Mouse (Mus musculus): ENCODE data around the gene Cep170b. TPM values are rescaled to one million over a fixed set of nuclear protein-coding genes. Genes with fewer than 3 reads are reported as not detected.
A peak's percentile ranks its signal among the peaks of the same experiment; 100 is the strongest.

Cep170b gene
- polyA plus RNA-seq, 1 experiment from 2014 or later, result 19.8 TPM

DNA sequence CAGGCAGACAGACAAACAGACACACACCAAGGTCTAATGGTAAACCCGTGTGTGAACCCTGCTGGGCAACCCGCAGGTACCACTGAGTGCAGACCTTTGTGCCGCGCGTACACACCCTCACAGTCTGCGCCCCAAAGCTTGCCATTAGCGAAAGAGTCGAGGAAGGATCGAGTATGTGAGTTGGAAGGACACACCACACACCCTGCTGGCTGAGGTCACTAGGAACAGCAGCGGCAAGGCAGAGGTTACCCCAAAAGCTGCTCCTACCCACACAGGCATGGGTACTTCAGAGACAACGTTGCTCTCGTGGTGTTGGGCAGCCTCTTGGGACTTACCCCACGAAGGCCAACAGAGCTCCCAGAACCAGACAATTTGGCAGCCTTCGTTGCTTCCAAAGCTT is 52.1 kb downstream of the Cep170b start:
- Histone ChIP-seq H3K27ac (ENCODE audit: low read length) (no peak overlapping the region), H3K4me2 (ENCODE audit: low read depth, low read length) (no peak overlapping the region), H3K9me3 (replicated peaks; ENCODE audit: control insufficient read depth, low read length) (no peaks in the 10 kb centered on the region), H3K9ac (ENCODE audit: low read length) (no peak overlapping the region), H3K27me3 (ENCODE audit: control insufficient read depth, insufficient read depth, low read length) (no peaks in the 10 kb centered on the region), H3K36me3 (ENCODE audit: control insufficient read depth, insufficient read depth, low read length) (no peaks in the 10 kb centered on the region), H3K4me1 (ENCODE audit: control insufficient read depth, insufficient read depth, low read length) (no peaks in the 10 kb centered on the region), H3K4me3 (replicated peaks; ENCODE audit: low read length) (no peak overlapping the region)
- ATAC-seq (ENCODE audit: insufficient read depth, low FRiP score), result no peak
- 89% methylated on average over 14 of the region's 14 CpGs for WGBS

DNA sequence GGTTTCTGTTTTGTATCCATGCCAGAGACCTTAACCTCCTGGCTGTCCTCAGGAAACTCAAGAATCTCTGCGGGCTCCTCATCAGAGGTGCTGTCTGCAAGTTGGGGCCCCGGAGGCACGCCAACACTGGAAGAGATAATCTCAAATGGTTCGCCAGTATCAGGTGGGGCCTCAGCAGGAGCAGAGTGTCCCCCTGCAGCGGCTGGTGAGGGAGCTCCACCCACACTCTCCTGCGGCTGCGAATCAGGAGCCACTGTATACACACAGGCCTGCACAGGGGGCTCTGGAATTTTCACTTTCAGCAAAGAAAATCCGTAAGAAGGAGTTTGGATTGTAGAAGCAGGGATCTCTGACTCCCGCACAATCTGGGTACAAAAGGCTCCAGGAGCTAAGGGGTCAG is 53.1 kb downstream of the Cep170b start:
- H3K27me3 ChIP-seq (ENCODE audit: control insufficient read depth, insufficient read depth, low read length), result no peaks in the 10 kb centered on the region
- H3K9ac ChIP-seq (ENCODE audit: low read length), result no peak overlapping the region
- ATAC-seq (ENCODE audit: insufficient read depth, low FRiP score), result no peak
- no peaks in the 10 kb centered on the region for H3K4me1 ChIP-seq (ENCODE audit: control insufficient read depth, insufficient read depth, low read length)
- no peaks in the 10 kb centered on the region for H3K36me3 ChIP-seq (ENCODE audit: control insufficient read depth, insufficient read depth, low read length)
- 26% methylated on average over 9 of the region's 9 CpGs for WGBS
- H3K9me3 ChIP-seq (replicated peaks; ENCODE audit: control insufficient read depth, low read length), result no peaks in the 10 kb centered on the region
- H3K27ac ChIP-seq (ENCODE audit: low read length), result no peak overlapping the region
- no peak overlapping the region for H3K4me3 ChIP-seq (replicated peaks; ENCODE audit: low read length)
- H3K4me2 ChIP-seq (ENCODE audit: low read depth, low read length), result no peak overlapping the region

DNA sequence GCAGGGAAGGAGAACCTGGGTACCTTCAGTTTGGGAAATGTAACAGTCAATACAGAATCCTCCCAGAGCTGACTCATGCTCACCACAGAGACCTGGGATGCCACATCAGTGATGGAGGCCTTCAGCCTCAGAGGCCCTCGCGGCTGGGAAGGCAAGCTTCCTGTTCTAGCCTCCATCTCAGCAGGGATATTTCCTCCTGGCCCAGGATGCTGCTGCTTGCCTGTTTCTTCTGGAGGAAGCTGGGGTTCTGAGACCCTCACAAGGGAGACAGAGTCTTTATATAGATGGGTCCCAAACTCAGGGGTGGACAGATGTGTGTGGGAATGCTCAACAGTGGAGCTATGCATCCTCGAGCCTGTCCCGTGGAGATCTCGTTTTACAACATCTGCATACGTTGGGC is 53.8 kb downstream of the Cep170b start:
- no peak overlapping the region for H3K4me2 ChIP-seq (ENCODE audit: low read depth, low read length)
- H3K9me3 ChIP-seq (replicated peaks; ENCODE audit: control insufficient read depth, low read length), result no peaks in the 10 kb centered on the region
- WGBS, result 82% methylated on average over 6 of the region's 6 CpGs
- H3K27me3 ChIP-seq (ENCODE audit: control insufficient read depth, insufficient read depth, low read length), result no peaks in the 10 kb centered on the region
- no peaks in the 10 kb centered on the region for H3K36me3 ChIP-seq (ENCODE audit: control insufficient read depth, insufficient read depth, low read length)
- no peak overlapping the region for H3K4me3 ChIP-seq (replicated peaks; ENCODE audit: low read length)
- H3K27ac ChIP-seq (ENCODE audit: low read length), result no peak overlapping the region
- H3K4me1 ChIP-seq (ENCODE audit: control insufficient read depth, insufficient read depth, low read length), result no peaks in the 10 kb centered on the region
- no peak overlapping the region for H3K9ac ChIP-seq (ENCODE audit: low read length)
- ATAC-seq (ENCODE audit: insufficient read depth, low FRiP score), result no peak

DNA sequence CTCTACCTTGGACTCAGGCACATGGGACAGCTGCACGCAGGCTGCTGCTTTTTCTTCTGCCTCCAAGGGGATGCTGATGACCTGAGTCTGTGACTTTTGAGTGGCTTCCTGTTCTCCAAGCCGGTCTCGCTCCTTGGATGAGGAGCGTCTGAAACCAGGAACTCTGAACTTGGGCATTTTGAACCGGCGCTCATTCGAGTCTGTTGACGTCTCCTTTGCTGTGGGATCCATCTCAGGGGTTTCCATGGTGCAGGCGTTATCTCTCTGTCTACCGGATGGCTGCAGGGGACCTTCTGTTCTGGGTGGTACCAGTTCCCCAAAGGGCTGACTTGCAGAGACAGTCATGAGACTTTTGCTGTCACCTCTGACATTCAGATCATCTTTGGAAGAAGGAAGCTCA is 54.2 kb downstream of the Cep170b start:
- no peak for ATAC-seq (ENCODE audit: insufficient read depth, low FRiP score)
- Histone ChIP-seq H3K27me3 (ENCODE audit: control insufficient read depth, insufficient read depth, low read length) (no peaks in the 10 kb centered on the region), H3K4me3 (replicated peaks; ENCODE audit: low read length) (no peak overlapping the region), H3K4me2 (ENCODE audit: low read depth, low read length) (no peak overlapping the region), H3K27ac (ENCODE audit: low read length) (no peak overlapping the region), H3K4me1 (ENCODE audit: control insufficient read depth, insufficient read depth, low read length) (no peaks in the 10 kb centered on the region), H3K36me3 (ENCODE audit: control insufficient read depth, insufficient read depth, low read length) (no peaks in the 10 kb centered on the region), H3K9me3 (replicated peaks; ENCODE audit: control insufficient read depth, low read length) (no peaks in the 10 kb centered on the region), H3K9ac (ENCODE audit: low read length) (no peak overlapping the region)
- 87% methylated on average over 10 of the region's 10 CpGs for WGBS

DNA sequence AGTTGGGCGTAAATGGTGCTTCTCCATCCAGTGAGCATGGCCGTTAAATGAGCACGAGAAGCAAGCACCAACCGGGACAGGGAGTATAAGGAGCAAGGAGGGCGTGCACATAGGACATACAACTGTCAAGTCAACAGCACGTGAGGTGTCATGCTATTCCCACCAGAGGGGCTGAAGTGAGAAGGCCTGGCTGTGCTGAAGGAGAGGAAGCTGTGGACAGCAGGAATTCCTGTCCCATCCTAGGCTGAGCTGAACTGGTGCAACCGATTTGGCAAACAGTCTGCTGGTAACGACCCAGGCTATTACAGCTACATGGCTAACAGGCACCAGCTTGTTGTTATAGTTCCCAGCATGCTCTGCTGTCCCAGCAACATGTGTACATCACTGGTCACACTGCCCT is 70.8 kb downstream of the Cep170b start:
- Histone ChIP-seq H3K4me1 (ENCODE audit: control insufficient read depth, insufficient read depth, low read length) (peaks cover 31% of the 10 kb centered on the region), H3K9ac (ENCODE audit: low read length) (no peak overlapping the region), H3K36me3 (ENCODE audit: control insufficient read depth, insufficient read depth, low read length) (no peaks in the 10 kb centered on the region), H3K4me2 (ENCODE audit: low read depth, low read length) (no peak overlapping the region), H3K27ac (ENCODE audit: low read length) (no peak overlapping the region), H3K9me3 (replicated peaks; ENCODE audit: control insufficient read depth, low read length) (no peaks in the 10 kb centered on the region), H3K27me3 (ENCODE audit: control insufficient read depth, insufficient read depth, low read length) (no peaks in the 10 kb centered on the region), H3K4me3 (replicated peaks; ENCODE audit: low read length) (no peak overlapping the region)
- ATAC-seq (ENCODE audit: insufficient read depth, low FRiP score), result no peak
- WGBS, result 60% methylated on average over 8 of the region's 8 CpGs

DNA sequence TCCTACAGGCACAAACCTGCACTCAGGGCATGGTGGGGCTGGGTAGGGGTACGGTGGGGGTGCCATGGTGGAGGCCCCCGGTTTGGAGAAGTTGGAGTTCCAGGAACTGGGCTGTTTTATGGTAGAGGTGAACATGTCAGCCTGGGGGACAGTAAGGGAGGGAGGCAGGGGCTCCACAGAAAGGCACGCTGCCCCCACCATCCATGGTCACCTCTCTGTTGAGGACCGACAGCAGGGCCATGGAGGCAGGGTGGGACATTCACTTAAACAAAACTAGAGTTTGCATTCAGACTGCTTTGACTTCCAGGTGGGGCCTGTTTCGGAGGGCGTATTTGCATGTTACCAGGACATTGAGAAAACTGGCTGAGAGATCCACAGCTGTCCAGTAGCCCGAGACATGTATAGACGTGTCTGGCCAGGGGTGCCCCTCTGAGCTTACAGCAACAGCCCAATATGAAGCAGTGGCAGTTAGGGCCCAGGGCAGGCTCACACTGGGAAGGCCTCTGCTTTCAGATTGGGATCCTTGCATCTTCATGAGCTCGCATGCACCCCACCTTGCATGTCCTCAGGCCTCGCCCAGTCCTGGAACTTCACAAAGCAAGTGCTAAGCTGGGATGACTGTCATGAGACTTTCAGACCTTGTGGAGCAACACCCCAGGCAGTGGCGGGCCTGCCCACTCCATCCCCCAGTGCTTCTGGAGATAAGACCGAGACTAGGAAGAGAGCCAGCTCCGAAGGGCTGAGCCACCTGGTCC is 73.5 kb downstream of the Cep170b start:
- Histone ChIP-seq H3K4me1 (ENCODE audit: control insufficient read depth, insufficient read depth, low read length) (peaks cover 57% of the 10 kb centered on the region), H3K4me2 (ENCODE audit: low read depth, low read length) (peak overlapping the region; percentile 44), H3K27me3 (ENCODE audit: control insufficient read depth, insufficient read depth, low read length) (no peaks in the 10 kb centered on the region), H3K36me3 (ENCODE audit: control insufficient read depth, insufficient read depth, low read length) (no peaks in the 10 kb centered on the region), H3K9me3 (replicated peaks; ENCODE audit: control insufficient read depth, low read length) (no peaks in the 10 kb centered on the region), H3K4me3 (replicated peaks; ENCODE audit: low read length) (no peak overlapping the region), H3K9ac (ENCODE audit: low read length) (peak overlapping the region; percentile 52), H3K27ac (ENCODE audit: low read length) (peak overlapping the region; percentile 87)
- 61% methylated on average over 13 of the region's 13 CpGs for WGBS
- ATAC-seq (ENCODE audit: insufficient read depth, low FRiP score), result peak; percentile 56; the same call in 1 of the 2 replicates

DNA sequence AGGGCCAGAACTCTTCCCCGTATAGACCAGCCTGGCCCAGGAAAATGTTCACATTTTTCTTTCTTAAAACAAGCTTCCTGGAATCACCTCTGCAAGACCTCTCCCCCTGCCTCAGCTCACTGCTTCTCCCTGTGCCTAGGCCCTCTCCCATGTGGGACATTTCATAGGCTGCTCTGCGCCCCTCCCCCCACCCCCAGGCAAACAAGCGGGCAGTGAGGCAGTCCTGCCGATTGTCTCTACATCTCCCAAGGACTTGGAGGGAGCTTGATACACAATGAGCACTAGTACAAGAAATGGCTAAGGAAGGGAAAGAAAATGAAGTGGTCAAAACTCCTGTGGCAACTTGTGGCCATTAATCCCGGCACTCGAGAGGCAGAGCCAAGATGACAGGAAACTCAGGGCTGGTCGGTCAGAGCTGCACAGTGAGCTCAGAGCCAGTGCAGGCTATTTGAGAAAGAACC is 74.1 kb downstream of the Cep170b start:
- Histone ChIP-seq H3K27me3 (ENCODE audit: control insufficient read depth, insufficient read depth, low read length) (no peaks in the 10 kb centered on the region), H3K27ac (ENCODE audit: low read length) (peak overlapping the region; percentile 87), H3K9me3 (replicated peaks; ENCODE audit: control insufficient read depth, low read length) (no peaks in the 10 kb centered on the region), H3K4me3 (replicated peaks; ENCODE audit: low read length) (peak overlapping the region; percentile 33; the same call in 1 of the 2 replicates), H3K4me1 (ENCODE audit: control insufficient read depth, insufficient read depth, low read length) (peaks cover 62% of the 10 kb centered on the region), H3K36me3 (ENCODE audit: control insufficient read depth, insufficient read depth, low read length) (no peaks in the 10 kb centered on the region), H3K9ac (ENCODE audit: low read length) (peak overlapping the region; percentile 52), H3K4me2 (ENCODE audit: low read depth, low read length) (peak overlapping the region; percentile 44)
- ATAC-seq (ENCODE audit: insufficient read depth, low FRiP score), result no peak
- 16% methylated on average over 7 of the region's 7 CpGs for WGBS

DNA sequence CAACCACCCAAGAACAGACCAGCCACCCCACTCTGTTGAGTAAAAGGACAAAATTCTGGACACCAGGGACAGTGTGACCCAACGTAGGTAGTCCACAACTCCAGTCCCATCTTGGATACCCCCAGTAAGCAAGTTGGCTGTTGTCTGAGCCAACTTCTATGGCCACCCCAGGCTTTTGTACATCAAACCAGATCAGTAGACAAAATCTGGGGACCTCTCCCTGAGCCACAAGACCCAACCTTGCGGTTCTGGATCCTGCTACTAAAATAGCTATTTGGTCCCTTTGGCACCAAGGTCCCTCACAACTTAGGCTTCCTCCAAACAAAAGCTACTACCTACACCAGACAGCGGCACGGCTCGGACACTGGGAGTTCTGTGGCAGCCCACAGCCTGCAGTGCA is 74.7 kb downstream of the Cep170b start:
- no peak for ATAC-seq (ENCODE audit: insufficient read depth, low FRiP score)
- peak overlapping the region; percentile 87 for H3K27ac ChIP-seq (ENCODE audit: low read length)
- no peaks in the 10 kb centered on the region for H3K9me3 ChIP-seq (replicated peaks; ENCODE audit: control insufficient read depth, low read length)
- peak overlapping the region; percentile 63 for H3K9ac ChIP-seq (ENCODE audit: low read length)
- no peaks in the 10 kb centered on the region for H3K36me3 ChIP-seq (ENCODE audit: control insufficient read depth, insufficient read depth, low read length)
- peak overlapping the region; percentile 44 for H3K4me2 ChIP-seq (ENCODE audit: low read depth, low read length)
- peak overlapping the region; percentile 33 for H3K4me3 ChIP-seq (replicated peaks; ENCODE audit: low read length)
- 76% methylated on average over 5 of the region's 5 CpGs for WGBS
- H3K4me1 ChIP-seq (ENCODE audit: control insufficient read depth, insufficient read depth, low read length), result peaks cover 62% of the 10 kb centered on the region
- H3K27me3 ChIP-seq (ENCODE audit: control insufficient read depth, insufficient read depth, low read length), result no peaks in the 10 kb centered on the region

DNA sequence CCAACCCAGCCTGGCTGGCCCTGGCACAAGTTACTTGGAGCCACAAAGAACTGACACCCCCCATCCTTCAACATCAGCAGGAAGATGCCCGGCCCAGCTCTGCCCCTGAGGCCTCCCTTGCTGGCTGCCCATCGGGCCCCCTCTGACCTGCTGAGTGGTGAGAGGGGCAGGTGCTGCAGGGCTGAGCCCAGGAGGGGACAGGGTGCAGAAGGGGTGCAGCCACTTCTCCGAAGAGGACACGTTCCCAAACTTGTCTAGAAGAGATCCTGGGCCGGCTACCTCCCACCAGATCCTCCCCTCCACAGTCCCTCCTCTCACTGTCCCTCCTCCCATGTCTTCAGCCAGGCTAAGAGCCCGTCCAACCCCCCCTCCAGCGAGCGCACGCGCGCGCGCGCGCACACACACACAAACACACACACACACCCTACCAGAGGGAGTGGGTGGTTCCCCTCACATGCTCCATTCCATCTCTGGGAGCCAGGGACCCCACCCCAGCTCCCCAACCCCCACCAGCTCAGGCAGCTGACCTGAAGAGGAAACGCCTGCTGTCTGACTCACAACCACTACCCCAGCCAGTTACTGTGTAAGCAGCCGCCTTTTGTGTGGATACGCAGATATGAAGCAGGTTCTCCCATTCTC is 75.3 kb downstream of the Cep170b start:
- no peaks in the 10 kb centered on the region for H3K9me3 ChIP-seq (replicated peaks; ENCODE audit: control insufficient read depth, low read length)
- H3K4me1 ChIP-seq (ENCODE audit: control insufficient read depth, insufficient read depth, low read length), result peaks cover 67% of the 10 kb centered on the region
- peak overlapping the region; percentile 33 for H3K4me3 ChIP-seq (replicated peaks; ENCODE audit: low read length)
- ATAC-seq (ENCODE audit: insufficient read depth, low FRiP score), result peak; percentile 73
- WGBS, result 35% methylated on average over 18 of the region's 18 CpGs
- no peaks in the 10 kb centered on the region for H3K27me3 ChIP-seq (ENCODE audit: control insufficient read depth, insufficient read depth, low read length)
- H3K27ac ChIP-seq (ENCODE audit: low read length), result peak overlapping the region; percentile 87
- H3K9ac ChIP-seq (ENCODE audit: low read length), result peak overlapping the region; percentile 63
- H3K4me2 ChIP-seq (ENCODE audit: low read depth, low read length), result peak overlapping the region; percentile 44
- no peaks in the 10 kb centered on the region for H3K36me3 ChIP-seq (ENCODE audit: control insufficient read depth, insufficient read depth, low read length)
